Mouse (Mus musculus) cerebellum, adult 11 months (tissue): Measurements from ENCODE around the gene Cklf.
"Not testable (repeated sequence)": the region's sequence is repeated elsewhere in the genome, so short reads cannot be mapped to it uniquely, and the experiment has no call there.

ENCODE experiments used
- DNase-seq: peaks from one replicate; pipeline ENCODE4 v3.0.0; 2022

Cklf gene

DNA sequence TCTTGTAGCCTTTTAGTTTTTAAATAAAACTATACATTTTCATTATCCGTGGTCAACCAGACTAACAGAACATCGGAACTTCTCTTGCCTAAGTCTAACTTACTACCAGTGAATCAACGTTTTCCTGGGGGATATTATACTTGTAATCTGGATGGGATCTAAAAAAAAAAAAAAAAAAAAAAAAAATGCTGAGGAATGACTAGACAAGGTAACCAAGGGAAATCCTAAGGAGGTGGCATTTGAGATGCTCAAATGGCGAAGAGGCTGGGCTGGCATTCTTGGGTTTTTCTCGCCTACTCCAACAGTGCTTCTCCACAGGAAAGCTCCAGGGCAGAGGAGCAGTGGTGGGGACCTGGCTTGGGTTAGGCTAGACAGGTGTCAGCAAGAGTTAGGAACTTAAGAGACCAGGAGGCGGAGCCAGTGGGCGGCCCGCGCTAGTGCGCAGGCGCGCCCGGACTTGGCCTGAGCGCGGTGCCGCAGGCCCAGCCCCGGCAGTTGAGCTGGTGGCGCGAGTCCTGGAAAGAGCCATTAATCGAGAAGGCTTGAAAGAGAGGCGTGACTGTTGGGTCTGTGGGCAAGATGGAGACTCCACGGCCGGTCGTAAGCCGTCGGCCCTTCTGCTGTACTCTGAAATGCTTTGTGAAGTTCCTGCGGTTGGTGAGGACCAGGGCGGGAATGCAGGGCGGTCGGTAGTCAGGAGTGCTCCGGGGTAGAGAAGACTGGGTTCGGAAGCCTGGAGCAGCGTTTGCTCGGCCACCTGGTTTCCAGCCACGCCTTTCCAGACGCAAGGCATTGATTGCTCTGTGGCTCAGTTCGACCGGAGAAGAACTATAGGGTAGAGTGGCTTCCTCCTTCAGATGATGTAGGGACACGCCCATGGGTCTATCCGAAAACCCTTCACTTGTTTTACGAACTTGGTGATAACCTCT, at the start of gene Cklf:
Cklf (plus strand) TSS at position 423 of the 929 bp plus-strand sequence.
- DNase-seq, result peak; percentile 73

DNA sequence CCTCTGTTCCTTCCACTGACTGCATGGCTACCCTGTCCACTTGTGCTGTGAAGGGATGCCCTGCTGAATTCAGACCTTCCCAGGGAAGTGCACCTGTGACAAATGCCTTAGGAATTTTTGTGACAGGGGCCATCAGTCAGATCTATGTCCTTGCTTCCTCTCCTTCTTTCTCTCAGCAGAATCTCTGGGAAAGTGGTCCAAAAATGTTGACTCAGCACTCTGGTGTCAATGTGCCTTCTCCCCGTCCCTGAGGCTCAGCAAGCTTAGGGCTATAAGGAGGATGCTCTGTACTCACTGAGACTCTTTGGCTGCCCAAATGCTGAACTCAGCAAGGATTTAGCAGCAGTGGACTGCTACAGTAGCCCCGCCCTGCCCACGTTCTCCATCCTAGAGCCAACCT, 49.0 kb upstream of the Cklf start:
- no peak for DNase-seq

DNA sequence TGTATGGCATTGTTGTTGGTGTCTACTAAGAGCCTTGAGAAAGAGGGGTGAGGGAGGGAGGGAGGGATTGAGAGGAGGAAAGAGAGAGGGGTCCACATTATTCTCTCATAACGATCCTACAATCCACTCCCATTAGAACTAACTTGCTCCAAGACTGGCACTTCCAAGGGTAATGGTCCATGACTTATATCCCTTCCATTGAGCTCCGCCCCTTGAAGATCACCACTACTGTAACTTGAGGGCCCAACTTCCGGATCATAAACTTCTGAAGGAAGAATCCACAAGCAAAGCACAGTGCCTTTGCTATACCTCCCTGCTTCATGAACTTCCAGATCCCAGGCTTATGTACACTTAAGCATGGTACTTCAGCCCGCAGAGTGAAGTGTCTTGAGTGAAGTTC, 48.3 kb upstream of the Cklf start:
- DNase-seq, result no peak

DNA sequence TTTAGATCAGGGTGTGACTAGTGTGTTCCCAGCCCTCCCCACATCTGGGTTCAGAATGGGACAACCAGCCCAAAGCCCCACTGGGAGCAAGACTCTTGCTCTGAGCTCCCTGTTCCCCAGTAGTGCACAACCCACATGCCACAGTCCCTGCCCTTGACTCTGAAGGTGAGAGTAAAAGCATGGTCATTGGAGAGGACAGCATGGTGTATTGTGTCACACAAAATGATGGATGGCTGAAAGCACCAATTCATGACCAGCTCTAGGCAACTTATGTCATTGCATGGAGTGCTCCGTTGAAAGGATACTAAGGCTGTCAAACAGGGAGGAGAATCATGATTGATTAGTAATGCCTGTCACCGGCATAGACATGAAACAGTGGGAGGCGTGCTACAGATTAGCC, 45.4 kb upstream of the Cklf start:
- DNase-seq, result no peak

DNA sequence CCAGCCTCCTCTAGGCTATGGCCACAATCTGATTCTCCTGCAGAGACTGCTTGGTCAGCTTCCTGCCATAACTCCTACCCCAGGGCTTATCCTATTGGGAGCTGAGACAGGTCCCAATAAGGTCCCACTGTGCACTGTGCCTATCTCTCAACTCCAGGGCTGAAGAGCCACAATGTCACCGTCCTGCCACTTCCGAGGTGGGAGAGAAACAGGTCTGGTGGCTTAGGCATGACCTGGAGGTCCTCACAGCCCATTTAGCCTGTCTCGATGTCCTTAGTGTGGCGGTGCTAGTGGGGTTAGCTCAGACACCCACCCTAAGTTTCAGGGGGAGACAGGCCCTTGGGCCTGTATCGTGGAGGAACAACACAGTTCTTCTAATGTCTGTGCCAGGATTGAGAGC, 33.1 kb upstream of the Cklf start:
- no peak for DNase-seq

DNA sequence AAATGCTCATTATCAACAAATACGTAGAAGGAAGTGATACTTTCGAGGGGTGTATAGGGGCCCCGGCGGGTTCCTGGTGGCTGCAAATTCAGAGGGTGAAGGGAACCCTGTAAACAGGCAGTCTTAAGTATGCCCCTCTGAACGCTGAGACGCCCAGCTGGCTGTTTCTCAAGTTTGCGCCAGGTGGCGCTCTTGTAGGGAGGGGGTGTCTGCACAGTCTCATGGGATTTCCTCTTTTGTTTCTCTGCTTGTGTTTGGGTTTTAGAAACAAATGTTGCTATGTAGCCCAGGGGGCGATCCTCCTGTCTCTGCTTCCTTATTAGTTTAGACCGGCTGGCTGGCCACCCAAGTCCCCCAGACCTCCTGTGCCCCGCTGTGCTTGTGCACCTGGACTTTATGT, 31.6 kb upstream of the Cklf start:
- DNase-seq, result no peak

DNA sequence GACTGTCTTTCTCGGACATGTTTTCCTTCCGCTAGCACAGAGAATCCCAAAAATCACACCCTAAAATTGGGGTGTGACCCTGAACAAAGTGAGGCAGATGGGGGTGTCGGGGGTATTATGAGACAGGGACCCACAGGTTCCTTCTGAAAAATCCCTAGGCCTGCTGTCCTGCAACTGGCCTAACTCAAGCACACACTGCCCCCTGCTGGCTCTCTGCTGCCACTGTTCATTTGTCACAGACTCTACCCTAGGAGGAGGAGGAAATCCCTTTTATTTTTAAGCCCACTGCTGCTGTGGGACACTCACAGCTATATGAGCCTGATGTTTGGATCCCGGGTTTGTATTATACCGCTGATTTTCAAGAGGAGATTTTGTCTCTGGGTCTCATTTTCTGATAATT, 30.9 kb upstream of the Cklf start:
- DNase-seq, result peak; percentile 37

DNA sequence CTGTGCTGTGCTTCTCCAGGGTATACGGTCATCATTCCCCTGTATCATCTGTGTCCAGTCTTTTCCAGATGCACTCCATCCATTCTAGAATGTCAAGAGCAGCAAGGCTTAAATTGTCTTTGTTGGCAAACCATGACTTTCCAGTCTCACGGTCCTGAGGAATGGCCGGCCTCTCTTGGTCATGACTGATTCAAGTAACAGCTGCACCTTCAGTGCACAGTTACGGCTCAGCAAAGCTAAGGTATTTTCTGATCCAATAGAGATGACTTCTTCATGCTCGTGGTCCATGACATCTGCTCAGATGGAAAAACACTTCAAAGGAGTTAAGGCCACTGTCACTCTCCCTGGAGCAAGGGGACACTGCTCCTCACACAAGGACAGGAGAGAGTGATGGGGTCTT, 23.6 kb upstream of the Cklf start:
- DNase-seq, result no peak

DNA sequence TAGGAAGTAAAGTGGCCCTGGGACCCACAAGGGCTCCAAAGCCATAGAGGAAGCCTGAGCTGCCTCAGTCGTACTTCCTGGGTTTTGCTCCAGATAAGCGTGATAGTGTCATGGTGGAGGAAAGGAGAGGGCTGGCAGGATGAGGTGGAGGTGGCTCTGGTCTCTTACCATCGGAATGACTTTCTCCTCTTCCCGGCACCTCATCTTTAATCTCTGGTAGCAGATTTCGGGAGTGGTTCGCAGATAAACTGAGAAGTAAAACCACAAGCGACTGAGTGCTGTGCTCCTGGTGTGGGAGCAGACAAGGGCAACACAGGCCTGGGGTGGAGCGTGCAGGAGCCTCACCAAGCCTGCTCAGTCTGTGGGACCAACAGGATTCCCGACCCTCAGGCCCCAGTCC, 20.3 kb upstream of the Cklf start:
- DNase-seq, result no peak

DNA sequence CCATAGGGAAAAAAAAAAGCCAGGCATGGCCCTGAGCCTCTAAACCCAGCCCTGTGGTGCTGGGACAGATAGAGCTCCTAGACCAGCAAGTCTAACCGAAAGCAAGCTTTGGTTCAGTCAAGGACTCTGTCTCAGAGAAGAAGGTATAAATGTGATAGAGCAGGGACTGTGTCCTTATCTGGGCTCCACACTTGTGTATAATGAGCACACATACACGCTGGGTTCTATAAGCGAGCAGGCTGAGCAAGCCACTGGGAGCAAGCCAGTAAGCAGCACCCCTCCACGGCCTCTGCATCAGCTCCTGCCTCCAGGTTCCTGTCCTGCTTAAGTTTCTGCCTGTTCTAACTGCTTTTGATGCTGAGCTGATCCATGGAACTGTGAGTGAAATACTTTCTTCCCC, 18.6 kb upstream of the Cklf start:
- DNase-seq, result no peak

DNA sequence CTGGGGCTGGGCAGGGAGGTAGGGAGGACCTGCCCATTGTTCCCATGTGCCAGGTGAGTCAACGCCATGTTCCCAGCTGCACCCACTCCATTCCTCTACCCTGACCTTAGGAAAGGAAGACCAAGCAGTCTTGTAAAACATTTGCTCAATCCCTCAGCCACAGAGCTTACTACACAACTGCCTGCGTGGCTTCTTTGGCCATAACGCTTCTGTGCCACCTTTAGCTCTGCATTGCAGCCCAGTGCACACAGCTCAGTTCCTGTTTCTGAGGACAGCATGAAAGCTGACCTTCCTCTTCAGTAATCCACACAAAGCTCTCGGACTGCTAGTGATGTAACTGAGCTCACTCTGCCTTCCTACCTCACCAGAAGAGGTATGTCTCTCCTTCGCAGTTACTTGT, 17.7 kb upstream of the Cklf start:
- no peak for DNase-seq

DNA sequence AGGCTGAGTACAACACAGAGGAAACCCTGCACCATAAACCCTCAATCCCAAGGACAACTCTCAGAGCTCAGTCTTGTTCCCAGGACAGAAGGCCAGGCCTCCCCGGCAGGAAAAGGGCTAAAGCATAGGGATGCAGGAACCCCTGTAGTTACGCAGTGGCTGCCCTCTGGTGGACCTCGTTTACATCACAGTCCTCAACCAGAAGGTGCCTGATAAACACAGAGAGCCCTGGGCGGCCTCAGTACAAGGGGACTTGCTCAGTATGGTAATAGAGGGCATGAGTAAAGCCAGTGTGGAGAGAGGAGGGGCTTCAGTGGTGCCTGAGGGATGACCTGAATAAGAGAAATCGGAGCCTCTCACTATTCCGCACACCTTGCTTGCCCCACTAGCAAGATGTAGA, 16.1 kb upstream of the Cklf start:
- DNase-seq, result no peak

DNA sequence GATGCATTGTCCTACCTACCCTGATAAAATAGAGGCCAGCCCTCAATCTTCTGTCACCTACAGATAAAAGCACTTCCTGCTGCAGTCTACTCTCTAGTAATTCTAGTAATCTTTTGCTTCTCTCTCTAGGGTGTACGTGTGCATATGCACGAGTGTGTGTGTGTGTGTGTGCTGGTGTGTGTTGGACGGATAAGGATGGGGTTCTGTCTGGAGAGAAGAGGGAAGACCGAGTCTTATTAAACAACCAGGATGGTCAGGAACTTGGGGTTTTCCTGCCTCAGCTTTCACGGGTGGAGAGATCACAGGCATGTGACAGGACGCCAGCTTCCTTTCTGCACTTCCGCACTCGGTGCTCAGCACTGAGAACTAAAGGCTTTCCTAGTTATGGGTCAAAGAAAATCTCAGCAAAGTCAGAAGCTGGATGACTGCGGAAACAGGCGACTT, 11.2 kb upstream of the Cklf start:
- no peak for DNase-seq

DNA sequence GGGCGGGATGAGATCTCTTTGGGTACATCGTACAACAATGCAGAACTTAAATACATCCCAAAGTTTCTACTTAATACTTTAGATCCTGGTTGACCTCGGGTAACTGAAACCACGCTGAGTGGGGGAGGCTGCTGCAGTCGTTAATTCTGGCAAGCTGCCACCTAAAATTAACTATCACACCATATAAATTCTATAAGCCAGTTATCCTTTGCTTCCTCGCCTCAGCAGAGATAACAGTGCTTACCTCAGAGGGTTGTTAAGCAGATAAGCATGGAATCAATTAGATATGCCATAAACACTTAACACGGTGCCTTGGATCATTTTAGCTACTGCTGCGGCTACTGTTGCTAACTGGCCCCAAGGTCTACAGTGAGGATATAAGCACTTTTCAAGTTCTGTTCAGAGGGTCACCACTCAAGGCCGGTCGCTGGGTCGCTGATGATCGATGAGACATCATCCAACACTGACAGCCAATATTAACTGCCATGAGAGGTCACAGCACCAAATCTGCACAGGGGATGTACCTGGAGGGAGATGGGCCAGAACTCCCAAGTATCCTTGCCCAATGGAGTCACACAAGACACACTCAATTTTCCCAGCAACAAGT, 8.5 kb upstream of the Cklf start:
- DNase-seq, result no peak

DNA sequence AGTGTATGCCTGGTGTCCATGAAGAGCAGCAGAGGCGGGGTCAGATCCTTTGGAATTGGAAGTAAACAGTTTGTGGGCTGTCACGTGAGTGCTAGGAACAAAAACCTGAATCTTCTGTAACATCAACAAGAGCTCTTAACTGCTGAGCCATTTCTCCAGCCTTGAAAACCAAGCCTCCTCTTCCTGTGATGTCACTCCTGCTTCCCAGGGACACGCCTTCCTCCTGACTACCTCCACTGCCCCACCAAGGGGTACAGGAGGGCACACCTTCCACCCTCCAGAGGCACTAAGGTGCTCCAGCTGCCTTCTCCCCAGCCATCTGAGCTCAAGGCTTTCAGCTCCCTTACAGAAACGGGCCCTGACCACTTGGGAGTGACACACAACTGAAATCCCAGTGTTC, 4.0 kb upstream of the Cklf start:
- DNase-seq, result no peak

DNA sequence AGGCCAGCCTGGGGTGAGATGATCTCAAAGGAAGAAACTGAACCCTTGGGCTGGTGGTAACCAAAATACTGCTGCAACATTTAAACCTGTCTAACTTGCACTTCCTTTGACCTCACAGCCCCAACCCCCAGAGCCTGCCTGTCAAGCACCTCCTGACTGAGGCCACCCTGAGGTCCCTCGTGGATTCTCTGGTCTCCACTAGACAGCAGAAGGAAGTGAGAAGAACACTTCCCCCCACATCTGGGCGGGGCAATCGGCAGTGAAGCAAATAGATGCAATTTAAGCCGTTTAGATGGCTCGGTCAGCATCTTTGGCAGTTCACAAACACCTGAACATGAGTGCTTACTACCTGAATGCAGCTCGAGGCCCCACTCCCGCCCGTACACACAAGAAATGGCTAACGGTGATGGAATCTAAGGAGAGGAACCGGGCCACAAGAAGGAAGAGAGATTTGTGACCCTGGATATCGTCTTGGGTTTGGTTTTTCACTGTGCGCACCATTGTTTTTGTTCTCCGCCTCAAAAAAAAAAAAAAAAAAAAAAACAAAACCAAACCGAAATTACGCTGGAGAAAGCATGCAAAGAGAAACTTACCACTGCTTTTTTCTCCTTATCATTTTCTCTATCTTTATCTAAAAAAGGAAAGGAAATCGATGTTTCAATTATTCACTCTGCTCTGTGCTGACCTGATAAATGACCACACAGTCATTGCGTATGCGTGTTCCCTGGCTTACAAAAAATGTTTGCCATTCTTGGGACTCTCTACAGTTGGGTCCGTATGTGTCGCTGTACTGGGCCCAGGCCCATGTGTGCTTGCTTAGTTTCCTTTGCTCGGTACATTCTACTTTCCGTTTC, 3.4 kb upstream of the Cklf start:
- DNase-seq, result no peak

DNA sequence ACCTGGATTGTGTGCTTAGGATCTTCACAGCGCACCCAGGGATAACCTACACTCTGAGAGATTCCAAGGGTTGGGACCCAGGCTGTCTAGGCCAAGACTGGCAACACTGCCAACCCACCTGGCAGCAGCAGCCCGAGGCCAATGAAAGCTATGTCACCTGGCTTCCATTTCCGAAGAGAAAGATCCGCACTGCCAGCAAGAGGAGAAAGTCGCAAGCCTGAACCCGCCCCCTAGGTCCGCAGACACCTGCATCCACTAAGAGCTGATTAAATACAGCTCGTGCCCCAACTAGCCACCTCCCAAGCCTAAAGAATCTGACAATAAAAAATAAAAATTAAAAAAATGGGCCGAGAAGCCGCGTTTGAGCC, 2.8 kb upstream of the Cklf start:
- peak; percentile 22 for DNase-seq

DNA sequence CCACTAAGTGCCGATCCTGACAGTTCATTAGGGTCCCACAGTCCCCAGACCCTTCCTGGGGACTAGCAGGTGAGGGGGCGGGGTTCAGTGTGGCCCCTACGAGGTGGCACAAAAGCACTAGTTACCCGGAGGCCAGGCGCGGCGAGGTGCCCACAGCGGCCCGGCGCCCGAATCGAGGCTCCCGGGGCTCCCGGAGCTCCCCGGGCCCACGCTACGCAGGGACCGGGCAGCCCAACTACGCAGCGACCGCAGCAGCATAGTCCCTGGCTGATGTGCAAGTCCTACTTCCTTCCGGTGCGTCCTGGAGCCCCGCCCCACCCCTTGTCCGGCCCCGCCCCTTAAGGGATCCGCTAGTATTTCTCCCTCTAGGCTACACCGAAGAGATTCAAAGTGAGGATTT, 2.4 kb upstream of the Cklf start, which contains the start of gene Tk2:
Tk2 (minus strand) TSS at position 283 of the 400 bp plus-strand sequence.
- DNase-seq, result peak; percentile 51

DNA sequence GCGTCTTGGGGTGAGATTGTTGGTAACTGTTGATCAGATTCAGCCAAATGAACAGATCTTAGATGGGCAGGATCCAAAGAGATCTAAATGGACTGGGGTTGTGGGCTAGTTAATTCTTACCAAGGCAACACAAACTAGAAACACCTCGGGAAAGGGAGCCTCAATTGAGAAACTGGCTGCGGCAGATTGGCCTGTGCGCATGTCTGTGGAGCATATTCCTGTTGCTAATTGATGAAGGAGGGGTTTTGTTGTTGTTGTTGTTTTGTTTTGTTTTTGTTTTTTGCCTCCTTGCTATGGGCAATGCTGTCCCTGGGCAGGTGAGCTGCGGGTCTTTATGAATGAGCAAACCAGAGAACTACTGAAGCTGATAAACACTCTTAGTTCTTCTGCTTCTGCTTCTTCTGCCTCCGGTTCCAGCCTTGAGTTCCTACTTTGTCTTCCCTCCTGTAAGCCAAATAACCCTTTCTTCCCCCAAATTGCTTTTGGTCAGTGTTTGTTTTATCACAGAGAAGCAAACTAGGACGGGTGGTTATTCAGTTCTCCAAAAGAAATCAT, 1.1 kb upstream of the Cklf start:
- no peak for DNase-seq

DNA sequence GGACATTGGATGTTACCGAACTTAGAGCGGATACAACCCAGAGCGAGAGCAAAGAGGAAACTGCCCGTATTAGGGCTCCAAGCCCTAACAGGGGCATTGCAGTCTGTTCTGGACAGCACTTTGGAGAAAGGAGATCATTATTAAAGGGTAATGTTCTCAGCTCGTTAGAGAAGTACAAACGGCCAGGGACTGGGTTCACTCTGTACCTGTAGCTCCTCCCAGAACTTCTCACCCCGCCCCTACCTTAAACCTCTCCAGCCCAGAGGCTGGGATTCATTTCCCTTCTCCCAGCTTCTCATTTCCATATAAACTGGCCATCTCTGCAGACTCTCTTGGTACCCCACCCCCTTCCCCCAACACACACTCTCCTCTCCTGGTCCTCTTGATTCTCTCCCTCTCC, 800 bp downstream of the Cklf start:
- DNase-seq, result no peak

DNA sequence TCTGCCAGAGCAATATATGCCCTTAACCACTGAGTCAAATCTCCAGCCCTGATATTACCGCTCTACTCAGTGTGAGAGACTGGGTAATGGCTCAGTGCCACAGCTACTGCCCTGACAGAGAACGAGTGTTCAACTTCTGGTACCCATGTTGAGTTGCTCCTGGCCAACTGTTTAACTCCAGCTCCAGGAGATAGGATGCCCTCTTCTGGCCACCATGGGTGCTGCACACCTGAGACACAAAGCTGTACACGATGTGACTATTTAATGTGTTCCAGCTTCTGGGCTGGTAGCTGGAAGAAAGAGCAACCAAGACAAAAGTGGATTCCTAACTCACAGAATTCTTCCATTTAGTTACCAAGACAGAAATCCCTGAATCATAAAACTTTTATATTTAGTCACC, 2.4 kb downstream of the Cklf start:
- no peak for DNase-seq

DNA sequence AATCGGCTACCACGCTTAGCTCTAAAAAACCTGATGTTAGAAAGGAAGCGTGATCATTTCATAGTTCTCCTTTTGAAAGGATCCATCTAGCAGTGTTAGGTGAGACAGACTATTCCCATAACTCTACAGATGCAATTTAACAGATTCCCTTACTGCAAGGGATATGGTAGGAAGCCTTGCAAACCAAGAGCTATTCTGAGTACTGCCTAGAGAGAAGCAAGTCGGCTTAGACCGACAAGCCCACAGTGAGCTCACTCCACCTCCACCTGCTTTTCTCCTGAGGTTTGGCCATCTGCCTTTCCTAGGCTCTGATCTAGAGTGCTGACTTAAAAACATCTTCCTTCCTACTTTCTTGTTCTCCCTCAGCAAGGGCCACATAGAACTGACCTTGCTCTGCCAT, 11.1 kb downstream of the Cklf start:
- DNase-seq, result not testable (repeated sequence)

DNA sequence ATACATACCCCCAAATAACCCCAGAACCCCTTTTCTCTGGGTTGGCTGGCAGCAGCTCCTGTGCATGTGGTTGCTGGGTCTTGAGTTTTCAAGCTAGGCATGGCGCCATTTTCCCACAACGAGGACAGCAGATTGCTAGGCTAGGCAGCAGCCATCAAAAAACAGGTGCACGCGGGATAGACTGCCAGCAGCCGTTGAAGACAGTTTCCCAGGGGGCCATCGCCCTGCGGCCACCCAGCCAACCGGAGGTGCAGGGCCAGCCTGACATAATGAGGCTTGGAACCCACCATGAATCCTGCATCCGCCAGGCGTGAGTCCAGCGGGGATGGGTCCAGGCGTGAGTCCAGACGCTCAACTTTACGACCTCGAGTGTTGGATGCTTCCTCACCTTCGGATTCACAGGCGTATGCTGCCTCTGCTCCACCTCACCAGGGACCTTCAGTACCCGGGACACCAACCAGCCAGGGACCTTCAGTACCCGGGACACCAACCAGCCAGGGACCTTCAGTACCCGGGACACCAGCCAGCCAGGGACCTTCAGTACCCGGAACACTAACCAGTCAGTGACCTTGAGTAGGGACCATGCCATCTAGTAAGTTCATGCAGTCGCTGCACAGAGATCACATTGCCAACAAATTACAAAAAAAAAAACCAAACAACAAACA, 13.7 kb downstream of the Cklf start:
- not testable (repeated sequence) for DNase-seq
